Mouse (Mus musculus) ES-Bruce4 (cell line): ENCODE data around the gene Draxin.

ENCODE experiments used
- CTCF ChIP-seq: IDR thresholded peaks from one replicate; pipeline ENCODE4 v1.8.1; 2011; ENCODE audit warnings: low read depth, low read length
- EP300 ChIP-seq: IDR thresholded peaks from 2 replicates; pipeline ENCODE4 v1.6.1; 2011; ENCODE audit warnings: low read depth, low read length; ENCODE audit not compliant: insufficient read depth
- POLR2A ChIP-seq: IDR thresholded peaks from one replicate; pipeline ENCODE4 v1.8.1; 2011; ENCODE audit warnings: low read length; ENCODE audit not compliant: insufficient read depth

DNA sequence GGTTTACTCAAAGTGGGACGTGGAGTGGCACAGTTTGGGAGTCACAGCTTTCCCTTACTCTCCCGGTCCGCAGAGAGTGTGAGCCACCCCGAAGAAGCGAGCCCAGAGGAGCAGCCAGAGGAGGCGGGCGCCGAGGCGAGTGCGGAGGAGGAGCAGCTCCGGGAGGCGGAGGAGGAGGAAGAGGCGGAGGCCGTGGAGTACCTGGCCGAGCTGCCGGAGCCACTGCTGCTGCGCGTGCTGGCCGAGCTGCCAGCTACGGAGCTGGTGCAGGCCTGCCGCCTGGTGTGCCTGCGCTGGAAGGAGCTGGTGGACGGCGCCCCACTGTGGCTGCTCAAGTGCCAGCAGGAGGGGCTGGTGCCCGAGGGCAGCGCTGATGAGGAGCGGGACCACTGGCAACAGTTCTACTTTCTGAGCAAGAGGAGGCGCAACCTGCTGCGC is 33.5 kb upstream of the Draxin start:
- TF ChIP-seq POLR2A = no peak
- peak; percentile 39; the same call in 1 of the 2 replicates for TF ChIP-seq EP300
- TF ChIP-seq CTCF = peak; percentile 78
